Mouse (Mus musculus) midbrain, embryonic 12.5 days (tissue): Measurements from ENCODE around the gene Ptprd. TPM values are rescaled to one million over a fixed set of nuclear protein-coding genes. Genes with fewer than 3 reads are reported as not detected.

Source experiments
- ATAC-seq: fragments of 200-750 bp; cut with Nextera tagmentation; 2 replicates; pipeline ENCODE4 v1.8.0; 2017; ENCODE audit warnings: low read depth, moderate TSS enrichment, moderate library complexity; ENCODE audit not compliant: low FRiP score
- H3K27ac ChIP-seq: fragments of 300-500 bp; sonication (generic); replicated peaks from 2 replicates; pipeline ENCODE4 v1.5.1; 2016; ENCODE audit warnings: mild to moderate bottlenecking
- H3K27me3 ChIP-seq: fragments of 300-500 bp; sonication (generic); 2 replicates; pipeline ENCODE4 v1.6.1; 2016; ENCODE audit warnings: mild to moderate bottlenecking
- H3K36me3 ChIP-seq: fragments of 300-500 bp; sonication (generic); 2 replicates; pipeline ENCODE4 v1.6.1; 2016
- H3K4me1 ChIP-seq: fragments of 300-500 bp; sonication (generic); 2 replicates; pipeline ENCODE4 v1.6.1; 2016
- H3K4me2 ChIP-seq: fragments of 300-500 bp; sonication (generic); replicated peaks from 2 replicates; pipeline ENCODE4 v1.6.1; 2016; ENCODE audit warnings: mild to moderate bottlenecking, moderate library complexity
- H3K4me3 ChIP-seq: fragments of 300-500 bp; sonication (generic); 2 replicates; pipeline ENCODE4 v1.5.1; 2016; ENCODE audit warnings: mild to moderate bottlenecking
- H3K9ac ChIP-seq: fragments of 300-500 bp; sonication (generic); replicated peaks from 2 replicates; pipeline ENCODE4 v1.6.1; 2016; ENCODE audit warnings: mild to moderate bottlenecking, moderate library complexity
- H3K9me3 ChIP-seq: fragments of 300-500 bp; sonication (generic); 2 replicates; pipeline ENCODE4 v1.6.1; 2016; ENCODE audit warnings: mild to moderate bottlenecking
- WGBS: fragments of 180-500 bp; shearing (Covaris S2); methylation state at CpG from one replicate; pipeline ENCODE4 v1.1.7; 2016; 5-methylcytosine and 5-hydroxymethylcytosine counted together
- polyA plus RNA-seq: library from polyadenylated mRNA; unstranded; fragments of >200 nt; fragmentation: Nextera tagmentation; extraction: Ambion mirVana; gene quantifications from 2 replicates; pipeline ENCODE4 v1.2.1, GENCODE M21; 2016

The Ptprd gene
- polyA plus RNA-seq, 1 experiment from 2014 or later = 37.5 TPM

- no peak for ATAC-seq
- Histone ChIP-seq H3K4me3 (no peak overlapping the region), H3K9ac (no peak overlapping the region), H3K9me3 (no peaks in the 10 kb centered on the region), H3K4me1 (no peaks in the 10 kb centered on the region), H3K27ac (no peak overlapping the region), H3K36me3 (no peaks in the 10 kb centered on the region), H3K27me3 (no peaks in the 10 kb centered on the region), H3K4me2 (no peak overlapping the region)
- 84% methylated on average over 1 of the region's 1 CpGs for WGBS
Measured at GRCm38 (mm10) chr4:77155037-77155436, 1056.7 kb downstream of the Ptprd start.

- ATAC-seq = no peak
- Histone ChIP-seq H3K36me3 (no peaks in the 10 kb centered on the region), H3K27me3 (no peaks in the 10 kb centered on the region), H3K9ac (no peak overlapping the region), H3K4me2 (no peak overlapping the region), H3K4me3 (no peak overlapping the region), H3K4me1 (no peaks in the 10 kb centered on the region), H3K9me3 (no peaks in the 10 kb centered on the region), H3K27ac (no peak overlapping the region)
- WGBS = 93% methylated on average over 2 of the region's 2 CpGs
Measured at GRCm38 (mm10) chr4:77124852-77125251, 1086.9 kb downstream of the Ptprd start.

- H3K9ac ChIP-seq = no peak overlapping the region
- H3K36me3 ChIP-seq = no peaks in the 10 kb centered on the region
- H3K4me2 ChIP-seq = no peak overlapping the region
- H3K4me3 ChIP-seq = no peak overlapping the region
- no peaks in the 10 kb centered on the region for H3K27me3 ChIP-seq
- no peak for ATAC-seq
- H3K27ac ChIP-seq = no peak overlapping the region
- H3K9me3 ChIP-seq = no peaks in the 10 kb centered on the region
- no peaks in the 10 kb centered on the region for H3K4me1 ChIP-seq
- WGBS = 88% methylated on average over 1 of the region's 1 CpGs
Measured at GRCm38 (mm10) chr4:77110894-77111293, 1100.9 kb downstream of the Ptprd start.

- no peak for ATAC-seq
- H3K36me3 ChIP-seq = no peaks in the 10 kb centered on the region
- H3K9me3 ChIP-seq = no peaks in the 10 kb centered on the region
- H3K9ac ChIP-seq = no peak overlapping the region
- WGBS = 69% methylated on average over 2 of the region's 2 CpGs
- H3K4me1 ChIP-seq = no peaks in the 10 kb centered on the region
- no peak overlapping the region for H3K4me3 ChIP-seq
- H3K4me2 ChIP-seq = no peak overlapping the region
- no peak overlapping the region for H3K27ac ChIP-seq
- H3K27me3 ChIP-seq = no peaks in the 10 kb centered on the region
Measured at GRCm38 (mm10) chr4:77107291-77107690, 1104.5 kb downstream of the Ptprd start.

GRCm38 (mm10) chr4:77083165-77083564 lies 1128.6 kb downstream of the Ptprd start:
- Histone ChIP-seq H3K4me1 (no peaks in the 10 kb centered on the region), H3K27ac (no peak overlapping the region), H3K27me3 (no peaks in the 10 kb centered on the region), H3K4me3 (no peak overlapping the region), H3K9me3 (no peaks in the 10 kb centered on the region), H3K36me3 (no peaks in the 10 kb centered on the region), H3K9ac (no peak overlapping the region), H3K4me2 (no peak overlapping the region)
- ATAC-seq = peak; percentile 54; the same call in 1 of the 2 replicates
- 48% methylated on average over 3 of the region's 3 CpGs for WGBS

GRCm38 (mm10) chr4:77077607-77078006 lies 1134.2 kb downstream of the Ptprd start:
- Histone ChIP-seq H3K4me1 (no peaks in the 10 kb centered on the region), H3K27me3 (no peaks in the 10 kb centered on the region), H3K9ac (no peak overlapping the region), H3K27ac (no peak overlapping the region), H3K36me3 (no peaks in the 10 kb centered on the region), H3K9me3 (no peaks in the 10 kb centered on the region), H3K4me3 (no peak overlapping the region), H3K4me2 (no peak overlapping the region)
- WGBS = 76% methylated on average over 4 of the region's 4 CpGs
- peak; percentile 23; the same call in 1 of the 2 replicates for ATAC-seq

GRCm38 (mm10) chr4:77050536-77051207 lies 1161.1 kb downstream of the Ptprd start:
- H3K4me3 ChIP-seq = no peak overlapping the region
- no peaks in the 10 kb centered on the region for H3K4me1 ChIP-seq
- no peaks in the 10 kb centered on the region for H3K9me3 ChIP-seq
- no peak overlapping the region for H3K9ac ChIP-seq
- no peaks in the 10 kb centered on the region for H3K36me3 ChIP-seq
- no peak for ATAC-seq
- H3K27me3 ChIP-seq = no peaks in the 10 kb centered on the region
- H3K27ac ChIP-seq = no peak overlapping the region
- WGBS = 54% methylated on average over 6 of the region's 6 CpGs
- H3K4me2 ChIP-seq = no peak overlapping the region

- H3K27ac ChIP-seq = no peak overlapping the region
- H3K9ac ChIP-seq = no peak overlapping the region
- WGBS = 88% methylated on average over 1 of the region's 1 CpGs
- ATAC-seq = no peak
- no peak overlapping the region for H3K4me2 ChIP-seq
- H3K4me3 ChIP-seq = no peak overlapping the region
- H3K4me1 ChIP-seq = no peaks in the 10 kb centered on the region
- H3K9me3 ChIP-seq = no peaks in the 10 kb centered on the region
- H3K27me3 ChIP-seq = no peaks in the 10 kb centered on the region
- no peaks in the 10 kb centered on the region for H3K36me3 ChIP-seq
Measured at GRCm38 (mm10) chr4:77004483-77004882, 1207.3 kb downstream of the Ptprd start.

- Histone ChIP-seq H3K9me3 (no peaks in the 10 kb centered on the region), H3K27me3 (no peaks in the 10 kb centered on the region), H3K4me1 (no peaks in the 10 kb centered on the region), H3K9ac (no peak overlapping the region), H3K4me2 (no peak overlapping the region), H3K27ac (no peak overlapping the region), H3K36me3 (no peaks in the 10 kb centered on the region), H3K4me3 (no peak overlapping the region)
- 92% methylated on average over 4 of the region's 4 CpGs for WGBS
- ATAC-seq = no peak
Measured at GRCm38 (mm10) chr4:76996172-76996571, 1215.6 kb downstream of the Ptprd start.

- no peaks in the 10 kb centered on the region for H3K9me3 ChIP-seq
- H3K4me1 ChIP-seq = no peaks in the 10 kb centered on the region
- H3K36me3 ChIP-seq = no peaks in the 10 kb centered on the region
- no peak overlapping the region for H3K9ac ChIP-seq
- H3K27ac ChIP-seq = no peak overlapping the region
- no peak for ATAC-seq
- no peak overlapping the region for H3K4me2 ChIP-seq
- WGBS = 91% methylated on average over 1 of the region's 1 CpGs
- H3K27me3 ChIP-seq = no peaks in the 10 kb centered on the region
- no peak overlapping the region for H3K4me3 ChIP-seq
Measured at GRCm38 (mm10) chr4:76989961-76990360, 1221.8 kb downstream of the Ptprd start.

GRCm38 (mm10) chr4:76977056-76977809 lies 1234.5 kb downstream of the Ptprd start:
- Histone ChIP-seq H3K27ac (no peak overlapping the region), H3K4me3 (no peak overlapping the region), H3K9me3 (no peaks in the 10 kb centered on the region), H3K27me3 (no peaks in the 10 kb centered on the region), H3K4me2 (no peak overlapping the region), H3K9ac (no peak overlapping the region), H3K4me1 (no peaks in the 10 kb centered on the region), H3K36me3 (no peaks in the 10 kb centered on the region)
- 84% methylated on average over 3 of the region's 3 CpGs for WGBS
- no peak for ATAC-seq

GRCm38 (mm10) chr4:76948251-76948650 lies 1263.5 kb downstream of the Ptprd start:
- Histone ChIP-seq H3K9ac (no peak overlapping the region), H3K36me3 (no peaks in the 10 kb centered on the region), H3K4me3 (no peak overlapping the region), H3K27ac (no peak overlapping the region), H3K4me1 (no peaks in the 10 kb centered on the region), H3K9me3 (no peaks in the 10 kb centered on the region), H3K4me2 (no peak overlapping the region), H3K27me3 (no peaks in the 10 kb centered on the region)
- peak; percentile 30; the same call in 1 of the 2 replicates for ATAC-seq
- 52% methylated on average over 3 of the region's 3 CpGs for WGBS
